Mouse (Mus musculus): ENCODE results near the gene Coa4.
"Not testable (repeated sequence)": the region's sequence is repeated elsewhere in the genome, so short reads cannot be mapped to it uniquely, and the experiment has no call there.

Coa4 gene

GRCm38 (mm10) chr7:100561861-100562587 lies 25.2 kb downstream of the Coa4 start:
- peak in 1 of 2 experiments; percentile 11 for DNase-seq

DNA sequence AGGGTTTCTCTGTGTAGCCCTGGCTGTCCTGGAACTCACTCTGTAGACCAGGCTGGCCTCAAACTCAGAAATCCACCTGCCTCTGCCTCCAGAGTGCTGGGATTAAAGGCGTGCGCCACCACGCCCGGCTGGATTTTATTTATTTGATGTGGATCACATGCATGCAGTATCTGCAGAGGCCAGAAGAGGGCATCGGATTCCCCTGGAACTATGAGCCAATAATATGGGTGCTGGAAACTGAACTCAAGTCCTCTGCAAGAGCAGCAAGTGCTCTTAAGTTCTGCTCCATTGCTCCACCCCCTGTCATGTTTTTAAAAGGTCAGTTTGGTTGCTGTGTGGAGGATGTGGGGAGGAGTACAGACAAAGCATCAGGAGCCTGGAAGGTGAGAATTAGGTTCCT lies 30.4 kb downstream of the Coa4 start:
- not testable (repeated sequence) for DNase-seq

- DNase-seq = no peak
Observed at GRCm38 (mm10) chr7:100569907-100570306, 33.0 kb downstream of the Coa4 start.

- DNase-seq = no peak
Observed at GRCm38 (mm10) chr7:100570930-100571715, 34.3 kb downstream of the Coa4 start.

DNA sequence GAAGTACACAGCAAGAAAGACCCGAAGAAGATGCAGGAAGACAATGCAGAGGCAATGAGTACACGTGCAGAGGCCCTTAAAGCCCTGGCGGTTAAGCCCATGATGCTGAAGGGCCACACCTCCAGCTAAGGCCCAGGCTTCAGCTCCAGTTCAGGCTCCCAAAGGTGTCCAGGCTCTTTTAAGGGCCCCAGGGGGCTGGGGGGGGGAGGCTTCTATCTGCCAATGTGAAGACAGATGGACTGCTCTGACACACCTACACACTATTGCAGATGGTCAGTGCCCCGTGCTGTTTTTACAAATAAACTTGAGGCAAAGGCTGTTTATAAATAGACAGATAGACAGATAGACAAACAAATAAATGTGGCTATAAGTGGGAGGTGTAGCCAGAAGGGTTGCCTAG lies 35.2 kb downstream of the Coa4 start:
- peak; percentile 16 to 24 for DNase-seq

GRCm38 (mm10) chr7:100572704-100573103 lies 35.8 kb downstream of the Coa4 start:
- DNase-seq = peak; percentile 25 to 34

GRCm38 (mm10) chr7:100578794-100579193 lies 41.9 kb downstream of the Coa4 start:
- DNase-seq = no peak

DNA sequence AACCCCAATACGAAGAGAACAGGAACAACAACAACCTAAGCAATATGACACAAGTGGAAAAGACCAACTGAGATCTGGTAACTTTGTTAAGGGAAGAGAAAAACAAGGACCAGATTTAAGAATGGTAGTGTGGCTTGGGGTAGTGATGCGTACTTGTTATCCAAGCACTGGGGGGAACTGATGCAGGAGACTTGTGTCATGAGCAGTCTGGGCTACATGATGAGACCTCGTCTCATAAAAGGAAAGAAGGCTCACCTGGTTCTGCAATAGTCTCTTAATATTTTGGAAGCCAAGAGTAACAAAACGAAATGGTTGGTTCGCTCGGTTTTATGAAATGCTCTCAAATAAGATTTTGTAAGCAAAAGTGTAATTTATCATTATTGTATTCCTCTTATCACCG lies 45.4 kb downstream of the Coa4 start:
- DNase-seq = no peak

DNA sequence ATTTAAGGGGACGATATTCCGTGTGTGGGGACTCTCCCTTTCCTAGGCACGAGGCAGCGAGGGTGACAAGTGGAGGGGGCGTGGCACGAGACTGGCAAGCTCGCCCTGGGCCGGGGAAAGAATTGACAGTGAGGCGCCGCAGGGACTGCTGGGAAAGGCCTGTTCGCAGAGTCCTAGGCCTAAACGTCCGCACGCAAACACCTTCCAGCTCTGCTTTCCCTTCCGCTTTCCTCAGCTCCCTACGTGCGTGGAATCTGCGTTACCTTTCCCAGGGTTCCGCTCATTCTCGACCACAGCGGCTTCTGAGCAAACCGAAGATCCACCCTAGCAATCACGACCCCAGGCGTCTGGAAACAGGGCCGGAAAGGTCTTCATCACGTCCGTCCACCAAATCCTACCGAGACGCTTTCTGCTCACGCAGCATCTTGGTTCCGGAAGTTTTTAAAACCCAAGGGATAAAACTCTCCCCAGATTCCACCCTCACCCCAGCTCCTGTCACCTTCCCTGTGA lies 45.9 kb downstream of the Coa4 start:
- peak; percentile 91 to 94 for DNase-seq

DNA sequence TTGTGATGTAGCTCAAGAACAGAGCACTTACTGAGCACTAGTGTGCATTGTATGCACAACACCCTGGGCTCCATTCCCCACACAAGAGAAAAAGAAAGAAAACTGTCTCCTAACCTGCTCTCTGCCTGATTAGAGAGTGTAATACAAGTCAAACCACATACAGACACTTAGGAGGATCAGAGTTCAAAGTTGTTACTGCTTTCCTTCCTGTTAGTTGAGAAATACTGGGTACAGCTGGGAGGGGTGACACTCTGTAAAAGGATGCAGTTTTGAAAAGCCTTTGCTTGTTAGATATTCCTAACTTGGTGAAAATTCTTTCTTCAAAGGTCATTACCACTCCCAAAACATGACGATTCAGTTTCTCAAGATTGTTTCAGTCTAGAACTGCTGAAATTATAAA lies 52.9 kb downstream of the Coa4 start:
- DNase-seq = no peak

Measured in cerebellum, postnatal 10 days (tissue).